Mouse (Mus musculus) lung, adult 2 months (tissue): ENCODE results near the gene Taf1.
A peak's percentile ranks its signal among the peaks of the same experiment; 100 is the strongest.

Experiments
- CTCF ChIP-seq: fragments of 200-500 bp; IDR thresholded peaks from 2 replicates; pipeline ENCODE4 v1.5.1; 2011; ENCODE audit warnings: mild to moderate bottlenecking, low read length, control low read depth; ENCODE audit not compliant: insufficient read depth
- POLR2A ChIP-seq: fragments of 200-500 bp; IDR thresholded peaks from 2 replicates; pipeline ENCODE4 v1.6.1; 2011; ENCODE audit warnings: low read depth, mild to moderate bottlenecking, control low read depth, low read length, borderline replicate concordance; ENCODE audit errors: extremely low read depth

DNA sequence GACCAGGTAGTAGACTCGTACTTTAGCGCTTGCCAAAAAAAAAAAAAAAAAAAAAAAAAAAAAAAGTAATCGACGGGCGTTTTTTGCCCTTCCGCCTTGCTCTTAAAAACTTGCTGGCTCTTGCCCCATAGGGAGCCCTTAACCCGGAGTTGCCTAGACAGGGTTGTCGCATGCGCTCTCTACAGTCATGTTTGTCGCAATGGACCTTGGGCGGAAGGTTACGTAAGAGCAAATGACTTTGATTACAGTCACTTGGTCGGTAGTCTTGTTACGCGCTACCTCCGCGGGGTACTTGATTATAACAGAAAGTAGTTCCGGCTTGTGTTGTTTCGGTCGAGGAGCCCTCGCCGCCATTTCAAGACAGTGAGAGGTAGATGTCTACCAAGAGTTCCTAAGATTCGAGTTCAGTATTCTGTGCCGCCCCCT is 107.2 kb downstream of the Taf1 start, which contains the start of gene Ogt:
- TF ChIP-seq CTCF (no peak), POLR2A (peak; percentile 58; the same call in 1 of the 2 replicates)
